Mouse (Mus musculus) heart, postnatal 0 days (tissue): ENCODE results near the gene Srarp. TPM values are rescaled to one million over a fixed set of nuclear protein-coding genes. Genes with fewer than 3 reads are reported as not detected.

ENCODE experiments used
- ATAC-seq: fragments of 200-750 bp; cut with Nextera tagmentation; 2 replicates; pipeline ENCODE4 v1.8.0; 2017; ENCODE audit warnings: low read depth, moderate number of reproducible peaks, moderate library complexity; ENCODE audit not compliant: insufficient read depth
- DNase-seq: peaks from one replicate; pipeline ENCODE4 v3.0.0-alpha.2; 2016; ENCODE audit warnings: low spot score
- H3K27ac ChIP-seq: fragments of 300-500 bp; sonication (generic); 2 replicates; pipeline ENCODE4 v1.5.1; 2014; ENCODE audit warnings: low read depth, mild to moderate bottlenecking
- H3K27me3 ChIP-seq: fragments of 300-500 bp; sonication (generic); 2 replicates; pipeline ENCODE4 v1.6.1; 2014; ENCODE audit warnings: low read length, mixed read lengths; ENCODE audit not compliant: control insufficient read depth, insufficient read depth
- H3K36me3 ChIP-seq: fragments of 300-500 bp; sonication (generic); replicated peaks from 2 replicates; pipeline ENCODE4 v1.6.1; 2014; ENCODE audit warnings: low read length, mixed read lengths; ENCODE audit not compliant: control insufficient read depth, insufficient read depth
- H3K4me1 ChIP-seq: fragments of 300-500 bp; sonication (generic); 2 replicates; pipeline ENCODE4 v1.6.1; 2014; ENCODE audit warnings: antibody characterized with exemption; ENCODE audit not compliant: control insufficient read depth, insufficient read depth
- H3K4me2 ChIP-seq: fragments of 300-500 bp; sonication (generic); 2 replicates; pipeline ENCODE4 v1.6.1; 2014; ENCODE audit warnings: low read depth, mild to moderate bottlenecking, low read length, moderate library complexity
- H3K4me3 ChIP-seq: fragments of 300-500 bp; sonication (generic); 2 replicates; pipeline ENCODE4 v1.5.1; 2014; ENCODE audit warnings: low read depth, low read length
- H3K9ac ChIP-seq: fragments of 300-500 bp; sonication (generic); replicated peaks from 2 replicates; pipeline ENCODE4 v1.6.1; 2014; ENCODE audit warnings: low read depth, low read length, mixed read lengths
- H3K9me3 ChIP-seq: fragments of 300-500 bp; sonication (generic); replicated peaks from 2 replicates; pipeline ENCODE4 v1.6.1; 2016; ENCODE audit warnings: low read length; ENCODE audit not compliant: control insufficient read depth
- CTCF ChIP-seq: IDR thresholded peaks from 2 replicates; pipeline ENCODE4 v1.5.1; 2016; ENCODE audit warnings: antibody characterized with exemption, control low read depth, low read depth
- EP300 ChIP-seq: IDR thresholded peaks from 2 replicates; pipeline ENCODE4 v1.6.1; 2016; ENCODE audit warnings: antibody characterized with exemption, low read depth
- WGBS: fragments of 180-500 bp; shearing (Covaris S2); extraction: QIAGEN DNeasy Blood & Tissue Kit; methylation state at CpG from one replicate; pipeline ENCODE4 v1.1.7; 2014; 5-methylcytosine and 5-hydroxymethylcytosine counted together
- polyA plus RNA-seq: library from polyadenylated mRNA; unstranded; fragments of >200 nt; fragmentation: Nextera tagmentation; extraction: Ambion mirVana; gene quantifications from 2 replicates; pipeline ENCODE4 v1.2.1, GENCODE M21; 2015
- total RNA-seq: library from RNA; depleted of rRNA; stranded (reverse); fragments of >200 nt; gene quantifications from 2 replicates; pipeline ENCODE4 v1.2.3, GENCODE M21; 2014; ENCODE audit warnings: low replicate concordance

Srarp gene
- total and polyA plus RNA-seq, 2 experiments from 2014 or later = not detected

- TF ChIP-seq CTCF (no peak), EP300 (no peak)
- Histone ChIP-seq H3K36me3 (peaks cover 26% of the 10 kb centered on the region), H3K9ac (no peak overlapping the region), H3K27ac (no peak overlapping the region), H3K4me2 (no peak overlapping the region), H3K4me3 (no peak overlapping the region), H3K4me1 (peaks cover 8% of the 10 kb centered on the region; the same call in 1 of the 2 replicates), H3K27me3 (no peaks in the 10 kb centered on the region), H3K9me3 (no peaks in the 10 kb centered on the region)
- DNase-seq (no peak), ATAC-seq (no peak)
- 91% methylated on average over 14 of the region's 14 CpGs for WGBS
These were observed 20.5 kb upstream of the Srarp start for GRCm38 (mm10) chr4:141456193-141456938.

DNA sequence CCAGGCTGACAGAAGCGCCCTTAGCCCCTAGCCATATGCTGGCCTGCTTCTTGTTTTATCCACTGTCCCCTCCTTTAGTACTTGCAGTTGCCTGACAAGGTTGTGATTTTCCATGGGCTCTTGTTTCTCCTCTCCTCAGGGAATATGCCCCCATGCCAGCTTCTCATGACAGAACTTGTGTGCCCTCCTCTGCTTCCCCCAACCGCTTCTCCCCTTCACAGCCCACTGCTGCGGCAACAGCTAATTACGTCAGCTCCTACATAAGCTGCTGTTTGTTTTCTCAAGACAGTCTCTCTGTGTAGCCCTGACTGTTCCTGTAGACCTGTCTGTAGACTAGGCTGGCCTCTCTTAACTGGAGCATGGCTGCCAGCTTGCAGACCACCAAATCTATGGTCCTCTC, 19.6 kb upstream of the Srarp start:
- Histone ChIP-seq H3K9ac (no peak overlapping the region), H3K9me3 (no peaks in the 10 kb centered on the region), H3K27me3 (no peaks in the 10 kb centered on the region), H3K4me3 (no peak overlapping the region), H3K27ac (no peak overlapping the region), H3K4me2 (no peak overlapping the region), H3K4me1 (peaks cover 8% of the 10 kb centered on the region; the same call in 1 of the 2 replicates), H3K36me3 (peaks cover 26% of the 10 kb centered on the region)
- ATAC-seq (no peak), DNase-seq (no peak)
- no peak for TF ChIP-seq CTCF
- TF ChIP-seq EP300 = no peak
- 94% methylated on average over 4 of the region's 4 CpGs for WGBS

DNA sequence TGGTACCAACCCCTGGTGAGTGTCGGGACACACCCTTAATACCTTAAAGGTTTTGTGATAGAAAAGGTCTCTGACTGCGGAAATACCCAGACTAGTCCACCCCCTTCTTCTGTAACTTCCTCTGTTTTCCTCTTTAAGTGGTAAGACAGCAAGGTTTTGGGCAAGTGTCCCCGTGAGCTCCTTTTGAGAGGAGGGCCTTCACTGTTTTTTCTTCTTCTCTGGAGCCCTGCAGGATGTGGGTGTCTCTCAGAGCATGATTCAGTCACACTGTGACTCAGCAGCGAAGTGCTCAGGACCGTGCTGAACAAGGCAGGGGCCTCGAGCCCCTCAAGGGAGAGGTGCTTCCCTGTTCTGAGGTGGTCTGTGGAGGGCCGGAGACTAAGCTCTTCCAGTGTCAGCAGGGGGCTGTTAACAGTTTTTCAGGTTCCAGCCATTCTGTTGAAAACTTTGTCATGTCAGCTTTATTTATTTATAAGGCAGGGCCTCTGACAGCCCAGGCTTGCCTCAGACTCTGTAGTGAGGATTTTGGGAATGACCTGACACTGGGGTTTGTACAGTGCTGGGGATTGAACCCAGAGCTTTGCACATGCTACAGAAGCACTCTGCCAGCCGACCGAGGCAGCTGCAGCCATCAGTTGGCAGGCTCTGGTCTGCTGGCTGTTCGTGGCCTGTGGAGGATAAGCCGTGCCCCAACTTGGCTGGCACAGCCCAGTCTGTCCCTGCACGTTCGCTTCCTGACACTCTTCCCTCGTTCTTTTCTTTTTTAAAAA, 18.9 kb upstream of the Srarp start:
- peaks cover 26% of the 10 kb centered on the region for H3K36me3 ChIP-seq
- TF ChIP-seq EP300 (no peak), CTCF (no peak)
- H3K4me3 ChIP-seq = no peak overlapping the region
- DNase-seq = no peak
- H3K4me2 ChIP-seq = no peak overlapping the region
- H3K27ac ChIP-seq = no peak overlapping the region
- no peak for ATAC-seq
- WGBS = 70% methylated on average over 14 of the region's 14 CpGs
- no peaks in the 10 kb centered on the region for H3K27me3 ChIP-seq
- peaks cover 8% of the 10 kb centered on the region; the same call in 1 of the 2 replicates for H3K4me1 ChIP-seq
- no peak overlapping the region for H3K9ac ChIP-seq
- H3K9me3 ChIP-seq = no peaks in the 10 kb centered on the region

DNA sequence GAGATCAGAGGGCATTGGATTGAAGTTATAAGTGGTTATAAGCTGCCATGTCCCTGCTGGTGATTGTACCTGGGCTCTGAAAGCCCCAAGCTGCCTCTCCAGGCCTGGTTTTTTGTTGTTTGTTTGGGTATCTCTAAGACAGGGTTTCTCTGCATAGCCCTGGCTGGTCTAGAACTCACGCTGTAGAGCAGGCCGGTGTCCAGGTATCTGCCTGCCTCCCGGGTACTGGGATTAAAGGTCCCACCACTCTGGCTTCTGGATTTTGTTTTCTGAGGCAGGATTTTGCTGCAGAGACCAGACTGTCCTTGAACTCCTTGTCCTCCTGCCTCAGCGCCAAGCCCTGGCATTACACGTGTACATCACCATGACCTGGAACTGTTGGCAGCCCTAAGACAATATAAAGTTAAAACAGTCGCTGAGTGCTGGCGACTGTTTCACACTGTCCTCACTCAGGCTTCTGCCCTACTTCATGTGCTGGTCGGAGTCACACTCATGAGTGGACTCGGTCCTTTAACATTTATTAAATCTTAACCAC, 16.1 kb upstream of the Srarp start:
- H3K36me3 ChIP-seq = peaks cover 53% of the 10 kb centered on the region
- no peak for DNase-seq

GRCm38 (mm10) chr4:141451251-141451650, 15.3 kb upstream of the Srarp start:
- H3K36me3 ChIP-seq = peaks cover 50% of the 10 kb centered on the region
- no peak overlapping the region for H3K27ac ChIP-seq
- DNase-seq = no peak
- no peak for TF ChIP-seq EP300
- no peak for TF ChIP-seq CTCF
- no peak for ATAC-seq
- no peak overlapping the region for H3K4me3 ChIP-seq
- no peak overlapping the region for H3K9ac ChIP-seq
- no peaks in the 10 kb centered on the region for H3K9me3 ChIP-seq
- no peak overlapping the region for H3K4me2 ChIP-seq
- no peaks in the 10 kb centered on the region for H3K27me3 ChIP-seq
- WGBS = 84% methylated on average over 2 of the region's 2 CpGs
- 0 out of 2 replicates have a peak, but pooled peaks cover 1% of the 10 kb centered on the region for H3K4me1 ChIP-seq

More for the DNA sequence above, 16.1 kb upstream of the Srarp start:
- H3K4me2 ChIP-seq = no peak overlapping the region
- 89% methylated on average over 9 of the region's 9 CpGs for WGBS
- no peak overlapping the region for H3K9ac ChIP-seq
- no peak for ATAC-seq
- no peak overlapping the region for H3K4me3 ChIP-seq
- no peaks in the 10 kb centered on the region for H3K4me1 ChIP-seq
- no peaks in the 10 kb centered on the region for H3K27me3 ChIP-seq
- no peak overlapping the region for H3K27ac ChIP-seq
- no peaks in the 10 kb centered on the region for H3K9me3 ChIP-seq
- TF ChIP-seq CTCF (no peak), EP300 (no peak)
